Comparison of ENCODE assay signal across 13 mouse cellular contexts in the genomic region with DNA sequence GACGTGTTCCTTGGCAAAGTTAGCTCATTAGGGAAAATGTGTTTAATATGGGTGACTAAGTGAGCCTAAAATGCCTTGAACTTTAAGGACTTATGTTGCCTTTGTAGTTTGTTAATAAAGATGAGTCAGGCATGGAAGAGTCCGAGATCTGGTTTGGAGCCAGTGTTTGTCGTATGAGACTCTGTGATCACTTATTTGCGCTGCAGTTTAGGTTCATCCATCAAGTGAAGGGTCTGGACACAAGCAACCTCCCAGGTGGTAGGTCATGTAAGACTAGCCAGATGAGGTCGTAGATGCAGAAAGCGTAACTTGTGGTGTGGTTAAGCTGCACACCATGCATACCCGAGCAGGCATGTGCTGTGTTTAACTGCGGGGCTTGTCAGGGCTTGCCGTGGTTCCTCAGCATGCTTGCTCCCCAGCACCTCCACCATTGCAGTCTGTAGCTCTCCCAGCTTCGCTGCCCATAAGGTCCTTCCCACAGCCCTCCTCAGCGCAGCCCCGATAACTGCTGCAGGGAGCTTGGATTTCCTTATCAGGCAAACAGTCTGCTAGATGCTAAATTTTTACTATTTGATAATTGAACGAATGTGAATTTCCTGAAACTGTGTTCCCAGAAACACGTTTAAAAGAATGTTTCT. TPM values are rescaled to one million over a fixed set of nuclear protein-coding genes. Genes with fewer than 3 reads are reported as not detected.
DNase-seq lines count a peak whose midpoint lies in the region; ATAC-seq and TF ChIP-seq lines count a peak whose summit lies in the region.
"Had no signal": no experiment of that assay in that cellular context is flagged by ENCODE, and none has a peak within 500 bp of the region (broad histone marks: within the 10 kb centered on the region; RNA-seq: fewer than 3 reads in every experiment).

No protein-coding gene starts in this region.

- no peaks in the 10 kb centered on the region for H3K27me3 ChIP-seq in forebrain, embryonic 14.5 days (replicated peaks; ENCODE audit: control insufficient read depth, insufficient read depth, low read length)
- no peaks in the 10 kb centered on the region for H3K27me3 ChIP-seq in forebrain, embryonic 16.5 days (replicated peaks; ENCODE audit: control insufficient read depth, insufficient read depth, low read length)
- no peaks in the 10 kb centered on the region for H3K27me3 ChIP-seq in MEL (ENCODE audit: control insufficient read depth in 1 of 2, insufficient read depth in 2 of 2, low read length in 2 of 2)
- no peaks in the 10 kb centered on the region for H3K27me3 ChIP-seq in liver, embryonic 14.5 days (ENCODE audit: control insufficient read depth, insufficient read depth, low read length)
- no peaks in the 10 kb centered on the region for H3K27me3 ChIP-seq in midbrain, embryonic 16.5 days (ENCODE audit: control insufficient read depth, insufficient read depth, low read depth, low read length)
- H3K27me3 ChIP-seq: lung, embryonic 15.5 days had no signal

- peak; percentile 61 for DNase-seq in forebrain, embryonic 14.5 days (ENCODE audit: low spot score)
- peak; percentile 88 for DNase-seq in MEL (ENCODE audit: low read depth, low spot score)
- peak; percentile 68 to 80 (median 69) for DNase-seq in liver, embryonic 14.5 days (ENCODE audit: low read depth in 3 of 3, low spot score in 3 of 3)
- DNase-seq in heart, adult 9 months (ENCODE audit: low spot score in 2 of 2): no peak
- DNase-seq: gastrocnemius, adult 2 months; right cerebral cortex, adult 18-20 months had no signal

- no peak overlapping the region for H3K4me3 ChIP-seq in forebrain, embryonic 14.5 days (ENCODE audit: low read depth, low read length)
- H3K4me3 ChIP-seq in forebrain, embryonic 16.5 days (replicated peaks; ENCODE audit: low read length): no peak overlapping the region
- H3K4me3 ChIP-seq in MEL (ENCODE audit: control insufficient read depth in 1 of 2, insufficient read depth in 1 of 2, low read depth in 2 of 2, low read length in 2 of 2): peak overlapping the region in 1 of 2 experiments; percentile 11; a peak in 1 of 4 replicates
- H3K4me3 ChIP-seq in embryonic fibroblast, embryonic 13.5 days (ENCODE audit: insufficient read depth, low read length): no peak overlapping the region
- H3K4me3 ChIP-seq in liver, embryonic 14.5 days (ENCODE audit: insufficient read depth in 1 of 2, low read depth in 2 of 2, low read length in 2 of 2): peak overlapping the region in 1 of 2 experiments; percentile 5; a peak in 1 of 4 replicates
- no peak overlapping the region for H3K4me3 ChIP-seq in midbrain, embryonic 16.5 days (ENCODE audit: low read depth, low read length)
- H3K4me3 ChIP-seq: gastrocnemius, adult 2 months; lung, embryonic 15.5 days had no signal

- TF ChIP-seq POLR2A in MEL (IDR thresholded peaks at IDR 0.05; ENCODE audit: control insufficient read depth in 1 of 2, insufficient read depth in 1 of 2, low read depth in 1 of 2, low read length in 2 of 2, poor library complexity in 1 of 2): peak in 1 of 2 experiments; percentile 49; a peak in 1 of 4 replicates
- no peak for TF ChIP-seq POLR2A in embryonic fibroblast, embryonic 13.5 days (IDR thresholded peaks at IDR 0.05; ENCODE audit: low read depth, low read length)

- no peak for ATAC-seq in forebrain, embryonic 14.5 days
- ATAC-seq in forebrain, embryonic 16.5 days: no peak
- peak; percentile 86 for ATAC-seq in liver, embryonic 14.5 days (ENCODE audit: insufficient read depth)
- ATAC-seq in midbrain, embryonic 16.5 days: no peak
- ATAC-seq in granulocyte monocyte progenitor cell, adult 5-6 weeks (replicated peaks; ENCODE audit: poor library complexity, severe bottlenecking): no peak

- H3K27ac ChIP-seq in forebrain, embryonic 14.5 days (ENCODE audit: low read depth, low read length): no peak overlapping the region
- H3K27ac ChIP-seq in forebrain, embryonic 16.5 days (ENCODE audit: low read length): no peak overlapping the region
- peak overlapping the region; percentile 92 for H3K27ac ChIP-seq in MEL (ENCODE audit: control insufficient read depth, low read depth, low read length)
- peak overlapping the region; percentile 48 for H3K27ac ChIP-seq in embryonic fibroblast, embryonic 13.5 days (ENCODE audit: insufficient read depth, low read length)
- peak overlapping the region; percentile 62 for H3K27ac ChIP-seq in liver, embryonic 14.5 days
- no peak overlapping the region for H3K27ac ChIP-seq in midbrain, embryonic 16.5 days (ENCODE audit: low read length)
- H3K27ac ChIP-seq: gastrocnemius, adult 2 months; lung, embryonic 15.5 days had no signal

- no peaks in the 10 kb centered on the region for H3K4me1 ChIP-seq in forebrain, embryonic 14.5 days (ENCODE audit: control insufficient read depth, insufficient read depth, low read length)
- no peaks in the 10 kb centered on the region; the same call in 1 of the 2 replicates for H3K4me1 ChIP-seq in forebrain, embryonic 16.5 days (replicated peaks; ENCODE audit: control insufficient read depth, insufficient read depth, low read length)
- peaks cover 29 to 40% of the 10 kb centered on the region in 2 experiments for H3K4me1 ChIP-seq in MEL (ENCODE audit: control insufficient read depth in 1 of 2, insufficient read depth in 2 of 2, low read length in 2 of 2)
- peaks cover 3% of the 10 kb centered on the region for H3K4me1 ChIP-seq in embryonic fibroblast, embryonic 13.5 days (ENCODE audit: control insufficient read depth, insufficient read depth, low read length)
- H3K4me1 ChIP-seq in liver, embryonic 14.5 days (replicated peaks; ENCODE audit: control insufficient read depth in 2 of 2, insufficient read depth in 2 of 2, low read length in 1 of 2): peaks cover 31 to 42% of the 10 kb centered on the region in 2 experiments
- no peaks in the 10 kb centered on the region for H3K4me1 ChIP-seq in midbrain, embryonic 16.5 days (ENCODE audit: control insufficient read depth, insufficient read depth, low read length)
- H3K4me1 ChIP-seq: lung, embryonic 15.5 days had no signal

- 68% methylated on average over 14 of the region's 14 CpGs for WGBS in forebrain, embryonic 14.5 days
- 60% methylated on average over 14 of the region's 14 CpGs for WGBS in forebrain, embryonic 16.5 days
- WGBS in liver, embryonic 14.5 days (ENCODE audit: insufficient replicate concordance): 26% methylated on average over 14 of the region's 14 CpGs
- 89% methylated on average over 14 of the region's 14 CpGs for WGBS in midbrain, embryonic 16.5 days

- no peaks in the 10 kb centered on the region for H3K9me3 ChIP-seq in forebrain, embryonic 14.5 days (replicated peaks; ENCODE audit: control insufficient read depth, low read length)
- no peaks in the 10 kb centered on the region for H3K9me3 ChIP-seq in forebrain, embryonic 16.5 days (ENCODE audit: control insufficient read depth, low read length)
- no peaks in the 10 kb centered on the region for H3K9me3 ChIP-seq in MEL (replicated peaks; ENCODE audit: insufficient read depth, low read length)
- no peaks in the 10 kb centered on the region for H3K9me3 ChIP-seq in liver, embryonic 14.5 days (ENCODE audit: control insufficient read depth, low read length)
- no peaks in the 10 kb centered on the region for H3K9me3 ChIP-seq in midbrain, embryonic 16.5 days (replicated peaks; ENCODE audit: control insufficient read depth, low read length, poor library complexity, severe bottlenecking)
- H3K9me3 ChIP-seq: lung, embryonic 15.5 days had no signal

- no peak for TF ChIP-seq CTCF in MEL (IDR thresholded peaks at IDR 0.05 in 2 of 3, conservative IDR thresholded peaks at IDR 0.05 in 1 of 3; ENCODE audit: control insufficient read depth in 1 of 3, insufficient read depth in 1 of 3, low read depth in 2 of 3, low read length in 3 of 3, poor library complexity in 1 of 3, severe bottlenecking in 1 of 3)
- TF ChIP-seq CTCF in embryonic fibroblast, embryonic 13.5 days (IDR thresholded peaks at IDR 0.05; ENCODE audit: borderline replicate concordance, insufficient read depth, low read length): no peak
- TF ChIP-seq CTCF in liver, embryonic 14.5 days (IDR thresholded peaks at IDR 0.05; ENCODE audit: low read depth): no peak

- H3K4me2 ChIP-seq in forebrain, embryonic 14.5 days (ENCODE audit: low read length): no peak overlapping the region
- H3K4me2 ChIP-seq in forebrain, embryonic 16.5 days (ENCODE audit: low read length): no peak overlapping the region
- peak overlapping the region; percentile 47 for H3K4me2 ChIP-seq in liver, embryonic 14.5 days (ENCODE audit: low read depth)
- no peak overlapping the region for H3K4me2 ChIP-seq in midbrain, embryonic 16.5 days (ENCODE audit: low read length)
- H3K4me2 ChIP-seq: lung, embryonic 15.5 days had no signal

- TF ChIP-seq RAD21 in MEL (IDR thresholded peaks at IDR 0.05; ENCODE audit: low read depth, low read length): no peak

- 0 out of 2 replicates have a peak, but pooled peaks cover 5% of the 10 kb centered on the region for H3K36me3 ChIP-seq in forebrain, embryonic 14.5 days (ENCODE audit: control insufficient read depth, insufficient read depth, low read length)
- H3K36me3 ChIP-seq in forebrain, embryonic 16.5 days (ENCODE audit: control insufficient read depth, insufficient read depth): no peaks in the 10 kb centered on the region
- peaks cover 0 to 52% of the 10 kb centered on the region in 2 experiments; a peak in 3 of 4 replicates for H3K36me3 ChIP-seq in MEL (ENCODE audit: control insufficient read depth in 1 of 2, insufficient read depth in 2 of 2, low read length in 2 of 2)
- peaks cover 5% of the 10 kb centered on the region for H3K36me3 ChIP-seq in liver, embryonic 14.5 days (replicated peaks; ENCODE audit: control insufficient read depth, insufficient read depth, low read depth)
- 0 out of 2 replicates have a peak, but pooled peaks cover 2% of the 10 kb centered on the region for H3K36me3 ChIP-seq in midbrain, embryonic 16.5 days (ENCODE audit: control insufficient read depth, insufficient read depth, low read length)

- peak; percentile 91 to 97 for TF ChIP-seq EP300 in MEL (IDR thresholded peaks at IDR 0.05; ENCODE audit: low read depth in 1 of 2, low read length in 2 of 2)
- TF ChIP-seq EP300 in liver, embryonic 14.5 days (IDR thresholded peaks at IDR 0.05; ENCODE audit: low read depth): peak; percentile 92

- no peaks in the 10 kb centered on the region for H3K79me2 ChIP-seq in MEL (ENCODE audit: control insufficient read depth, insufficient read depth, low read length, poor library complexity)

- no peak overlapping the region for H3K9ac ChIP-seq in forebrain, embryonic 14.5 days (ENCODE audit: low read length)
- H3K9ac ChIP-seq in forebrain, embryonic 16.5 days (replicated peaks; ENCODE audit: low read depth, low read length): no peak overlapping the region
- peak overlapping the region; percentile 45 for H3K9ac ChIP-seq in MEL (ENCODE audit: control insufficient read depth, low read depth, low read length, poor library complexity, severe bottlenecking)
- no peak overlapping the region; the same call in 1 of the 2 replicates for H3K9ac ChIP-seq in liver, embryonic 14.5 days (replicated peaks)
- no peak overlapping the region for H3K9ac ChIP-seq in midbrain, embryonic 16.5 days (ENCODE audit: low read depth, low read length)
- H3K9ac ChIP-seq: lung, embryonic 15.5 days had no signal

RNA-seq across cellular contexts. Expression of a gene that starts 37.0 kb away (rescaled TPM):
- polyA plus RNA-seq in forebrain, embryonic 14.5 days (2014; fragmentation: Nextera tagmentation; extraction: Ambion mirVana): 8.3 and 10.5 TPM in 2 replicates
- polyA plus RNA-seq in forebrain, embryonic 16.5 days (2015; fragmentation: Nextera tagmentation; extraction: Ambion mirVana): 8.2 and 8.6 TPM in 2 replicates
- total RNA-seq in MEL (2012; rRNA removed): 14.6 and 18.3 TPM in 2 replicates
- polyA plus RNA-seq in MEL (2012; ENCODE audit: insufficient read depth in 1 of 2, insufficient read length in 2 of 2, low read depth in 1 of 2, low replicate concordance in 2 of 2, missing spikeins in 1 of 2): 10 to 100 TPM in 1 of 2 experiments, not detected in 1; 28.3 TPM
- polyA plus RNA-seq in embryonic fibroblast, embryonic 13.5 days (2011; ENCODE audit: insufficient read length, low read depth, missing spikeins): 23.4 and 27.3 TPM in 2 replicates
- 5.1 and 7.2 TPM in 2 replicates for polyA plus RNA-seq in liver, embryonic 14.5 days (2012; rRNA removed)
- polyA plus RNA-seq in liver, embryonic 14.5 days (2014; fragmentation: Nextera tagmentation; extraction: Ambion mirVana): 5.2 and 6.6 TPM in 2 replicates
- 9.9 and 10.0 TPM in 2 replicates for polyA plus RNA-seq in midbrain, embryonic 16.5 days (2015; fragmentation: Nextera tagmentation; extraction: Ambion mirVana)
- 61.5 and 75.6 TPM in 2 replicates for total RNA-seq in granulocyte monocyte progenitor cell, adult 5-6 weeks (2014; fragmentation: Nextera tagmentation)
- 56.3 and 67.9 TPM in 2 replicates for total RNA-seq in granulocyte monocyte progenitor cell, adult 5-6 weeks (2017)

RNA-seq across cellular contexts. Expression of a gene that starts 45.1 kb away (rescaled TPM):
- polyA plus RNA-seq in forebrain, embryonic 14.5 days (2014; fragmentation: Nextera tagmentation; extraction: Ambion mirVana): 0.24 TPM in 1 of 2 replicates, not detected in the other
- polyA plus RNA-seq in forebrain, embryonic 16.5 days (2015; fragmentation: Nextera tagmentation; extraction: Ambion mirVana): not detected in 2 replicates
- not detected in 2 replicates for total RNA-seq in MEL (2012; rRNA removed)
- polyA plus RNA-seq in MEL (2012; ENCODE audit: insufficient read depth in 1 of 2, insufficient read length in 2 of 2, low read depth in 1 of 2, low replicate concordance in 2 of 2, missing spikeins in 1 of 2): not detected
- polyA plus RNA-seq in embryonic fibroblast, embryonic 13.5 days (2011; ENCODE audit: insufficient read length, low read depth, missing spikeins): not detected in 2 replicates
- 4.4 and 6.8 TPM in 2 replicates for polyA plus RNA-seq in liver, embryonic 14.5 days (2012; rRNA removed)
- 0.81 and 1.5 TPM in 2 replicates for polyA plus RNA-seq in liver, embryonic 14.5 days (2014; fragmentation: Nextera tagmentation; extraction: Ambion mirVana)
- 0.25 and 0.30 TPM in 2 replicates for polyA plus RNA-seq in midbrain, embryonic 16.5 days (2015; fragmentation: Nextera tagmentation; extraction: Ambion mirVana)
- total RNA-seq in granulocyte monocyte progenitor cell, adult 5-6 weeks (2014; fragmentation: Nextera tagmentation): not detected in 2 replicates
- not detected in 2 replicates for total RNA-seq in granulocyte monocyte progenitor cell, adult 5-6 weeks (2017)
- total RNA-seq: adrenal gland, adult 18-20 months; gastrocnemius, adult 2 months; hematopoietic stem cell, adult 5-6 weeks had no signal

Comparison
In these comparisons a context has a peak if more than half of its experiments do, and no peak if none do; other contexts are left out.
1. DNase-seq: peak in forebrain, embryonic 14.5 days (single experiment), MEL (single experiment) and liver, embryonic 14.5 days (3 of 3); none in heart, adult 9 months (0 of 2).
2. H3K27ac ChIP-seq: peak in MEL (single experiment), embryonic fibroblast, embryonic 13.5 days (single experiment) and liver, embryonic 14.5 days (single experiment); none in forebrain, embryonic 14.5 days (single experiment), forebrain, embryonic 16.5 days (single experiment) and midbrain, embryonic 16.5 days (single experiment).